Mouse (Mus musculus) ES-Bruce4 (cell line): Measurements from ENCODE around the gene Heatr4. TPM values are rescaled to one million over a fixed set of nuclear protein-coding genes. Genes with fewer than 3 reads are reported as not detected.
"Not testable (repeated sequence)": the region's sequence is repeated elsewhere in the genome, so short reads cannot be mapped to it uniquely, and the experiment has no call there.

Source experiments
- H3K27ac ChIP-seq: 2 replicates; pipeline ENCODE4 v1.5.1; 2012; ENCODE audit warnings: low read length, inconsistent platforms; ENCODE audit not compliant: insufficient read depth
- H3K27me3 ChIP-seq: 2 replicates; pipeline ENCODE4 v1.6.1; 2012; ENCODE audit warnings: mild to moderate bottlenecking, low read length, inconsistent platforms; ENCODE audit not compliant: control insufficient read depth, poor library complexity, insufficient read depth, severe bottlenecking
- H3K36me3 ChIP-seq: 2 replicates; pipeline ENCODE4 v1.6.1; 2012; ENCODE audit warnings: inconsistent platforms, mild to moderate bottlenecking, low read length, moderate library complexity; ENCODE audit not compliant: control insufficient read depth, poor library complexity, insufficient read depth, severe bottlenecking
- H3K4me1 ChIP-seq: one replicate; pipeline ENCODE4 v1.8.1; 2011; ENCODE audit warnings: low read length; ENCODE audit not compliant: control insufficient read depth, insufficient read depth
- H3K4me3 ChIP-seq: 2 replicates; pipeline ENCODE4 v1.5.1; 2011; ENCODE audit warnings: low read depth, mild to moderate bottlenecking, low read length
- H3K9ac ChIP-seq: 2 replicates; pipeline ENCODE4 v1.6.1; 2012; ENCODE audit warnings: low read depth, mild to moderate bottlenecking, inconsistent platforms; ENCODE audit not compliant: poor library complexity, severe bottlenecking
- H3K9me3 ChIP-seq: replicated peaks from 2 replicates; pipeline ENCODE4 v1.6.1; 2012; ENCODE audit warnings: mild to moderate bottlenecking, low read length, inconsistent platforms; ENCODE audit not compliant: control insufficient read depth, poor library complexity, insufficient read depth, severe bottlenecking
- CTCF ChIP-seq: IDR thresholded peaks from one replicate; pipeline ENCODE4 v1.8.1; 2011; ENCODE audit warnings: low read depth, low read length
- EP300 ChIP-seq: IDR thresholded peaks from 2 replicates; pipeline ENCODE4 v1.6.1; 2011; ENCODE audit warnings: low read depth, low read length; ENCODE audit not compliant: insufficient read depth
- POLR2A ChIP-seq: IDR thresholded peaks from one replicate; pipeline ENCODE4 v1.8.1; 2011; ENCODE audit warnings: low read length; ENCODE audit not compliant: insufficient read depth
- polyA plus RNA-seq: library from polyadenylated mRNA; stranded (reverse); fragments of >200 nt; gene quantifications from 2 replicates; pipeline ENCODE4 v1.2.4, GENCODE M21; 2011; ENCODE audit warnings: low read depth; ENCODE audit not compliant: missing spikeins, insufficient read depth, insufficient read length

Gene Heatr4
- not detected in 2 replicates for polyA plus RNA-seq

- no peaks in the 10 kb centered on the region for H3K4me1 ChIP-seq
- H3K27ac ChIP-seq = no peak within 1 kb of the TSS
- no peak for TF ChIP-seq EP300
- no peak for TF ChIP-seq CTCF
- TF ChIP-seq POLR2A = no peak
- H3K27me3 ChIP-seq = no peaks in the 10 kb centered on the region
- no peaks in the 10 kb centered on the region for H3K9me3 ChIP-seq
- no peak within 1 kb of the TSS for H3K9ac ChIP-seq
- H3K36me3 ChIP-seq = no peaks in the 10 kb centered on the region
- H3K4me3 ChIP-seq = no peak within 1 kb of the TSS
Observed at GRCm38 (mm10) chr12:83984752-83985151, at the start of gene Heatr4. TSS of gene Heatr4 (minus strand) at chr12:83984852.

DNA sequence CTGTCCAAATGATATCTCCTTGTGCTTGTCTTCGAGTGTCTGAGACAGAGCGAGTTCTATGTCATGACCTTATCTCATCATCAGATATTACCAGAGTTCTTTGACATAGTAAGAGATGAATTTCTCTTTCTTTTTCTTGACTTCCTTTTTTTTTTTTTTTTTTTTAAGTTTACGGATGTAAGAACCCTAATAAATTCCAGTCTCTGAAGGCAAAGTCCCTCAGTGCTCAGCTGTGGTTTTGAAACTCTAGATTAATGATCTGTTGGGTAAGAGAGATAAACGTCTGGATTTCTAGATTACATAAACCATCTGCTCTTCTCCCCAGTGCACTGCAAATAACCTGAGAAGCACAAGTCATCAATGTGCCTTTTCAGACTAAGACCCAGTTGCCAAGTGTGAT lies 49.5 kb upstream of the Heatr4 start:
- H3K9ac ChIP-seq = no peak overlapping the region
- peaks cover 3% of the 10 kb centered on the region for H3K9me3 ChIP-seq
- H3K4me1 ChIP-seq = peaks cover 2% of the 10 kb centered on the region
- no peaks in the 10 kb centered on the region for H3K27me3 ChIP-seq
- H3K4me3 ChIP-seq = no peak overlapping the region
- no peaks in the 10 kb centered on the region for H3K36me3 ChIP-seq
- TF ChIP-seq EP300 = no peak
- no peak for TF ChIP-seq POLR2A
- no peak for TF ChIP-seq CTCF
- no peak overlapping the region for H3K27ac ChIP-seq

DNA sequence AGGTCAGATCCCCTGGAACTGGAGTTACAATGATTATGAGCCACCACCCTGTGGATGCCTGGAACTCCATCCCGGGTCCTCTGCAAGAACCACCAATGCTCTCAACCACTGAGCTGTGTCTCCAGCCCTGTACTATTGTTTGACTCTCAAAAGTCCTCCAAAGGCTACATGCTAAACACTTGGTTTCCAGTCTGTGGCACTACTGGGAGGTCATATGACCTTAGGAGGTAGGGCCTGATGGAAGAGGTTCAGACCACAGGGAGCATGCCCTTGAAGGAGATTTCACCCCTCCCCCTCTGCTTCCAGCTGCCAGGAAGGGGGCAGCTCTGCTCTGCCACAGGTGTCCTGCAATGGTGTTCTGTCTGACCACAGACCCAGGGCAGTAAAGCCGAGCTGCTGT lies 48.6 kb upstream of the Heatr4 start:
- not testable (repeated sequence) for H3K9me3 ChIP-seq, H3K27me3 ChIP-seq, H3K4me1 ChIP-seq, H3K27ac ChIP-seq, H3K4me3 ChIP-seq, H3K9ac ChIP-seq, H3K36me3 ChIP-seq

GRCm38 (mm10) chr12:84032854-84033253 lies 48.2 kb upstream of the Heatr4 start:
- H3K9me3 ChIP-seq = peaks cover 6% of the 10 kb centered on the region
- TF ChIP-seq EP300 (no peak), POLR2A (no peak), CTCF (no peak)
- H3K9ac ChIP-seq = no peak overlapping the region
- no peak overlapping the region for H3K27ac ChIP-seq
- no peak overlapping the region for H3K4me3 ChIP-seq
- no peaks in the 10 kb centered on the region for H3K27me3 ChIP-seq
- H3K36me3 ChIP-seq = no peaks in the 10 kb centered on the region
- no peaks in the 10 kb centered on the region for H3K4me1 ChIP-seq

- H3K36me3 ChIP-seq = no peaks in the 10 kb centered on the region
- H3K4me1 ChIP-seq = no peaks in the 10 kb centered on the region
- H3K9ac ChIP-seq = no peak overlapping the region
- no peak overlapping the region for H3K4me3 ChIP-seq
- no peak overlapping the region for H3K27ac ChIP-seq
- H3K9me3 ChIP-seq = peaks cover 21% of the 10 kb centered on the region
- no peaks in the 10 kb centered on the region for H3K27me3 ChIP-seq
- TF ChIP-seq POLR2A (no peak), CTCF (peak; percentile 70), EP300 (no peak)
Observed at GRCm38 (mm10) chr12:84030659-84031332, 46.1 kb upstream of the Heatr4 start.

- peak overlapping the region; percentile 90 for H3K27ac ChIP-seq
- not testable (repeated sequence) for H3K9ac ChIP-seq, H3K27me3 ChIP-seq, H3K4me3 ChIP-seq, H3K36me3 ChIP-seq, H3K4me1 ChIP-seq
- peaks cover 21% of the 10 kb centered on the region for H3K9me3 ChIP-seq
- TF ChIP-seq EP300 = 0 out of 2 replicates have a peak, but pooled peaks have one; percentile 10
Observed at GRCm38 (mm10) chr12:84029043-84029442, 44.4 kb upstream of the Heatr4 start.

GRCm38 (mm10) chr12:84028328-84028727 lies 43.7 kb upstream of the Heatr4 start:
- not testable (repeated sequence) for H3K36me3 ChIP-seq, H3K4me1 ChIP-seq, H3K4me3 ChIP-seq, H3K9ac ChIP-seq, H3K27me3 ChIP-seq
- H3K27ac ChIP-seq = peak overlapping the region; percentile 77
- peak; percentile 60; the same call in 1 of the 2 replicates for TF ChIP-seq EP300
- peaks cover 21% of the 10 kb centered on the region for H3K9me3 ChIP-seq
